29 mouse cellular contexts compared by ENCODE assay signal in genomic region chr11:34319282-34319681, GRCm38 (mm10). TPM values are rescaled to one million over a fixed set of nuclear protein-coding genes. Genes with fewer than 3 reads are reported as not detected.
"Had no signal": no experiment of that assay in that cellular context is flagged by ENCODE, and none has a peak within 500 bp of the region (broad histone marks: within the 10 kb centered on the region; RNA-seq: fewer than 3 reads in every experiment).

No protein-coding gene starts in this region.

- H3K4me3 ChIP-seq: embryonic facial prominence, embryonic 10.5 days; embryonic facial prominence, embryonic 12.5 days; embryonic facial prominence, embryonic 13.5 days; embryonic facial prominence, embryonic 15.5 days; erythroblast, embryonic 14.5 days; forebrain, embryonic 10.5 days; forebrain, embryonic 12.5 days; forebrain, embryonic 13.5 days; forebrain, embryonic 15.5 days; gastrocnemius, adult 2 months; heart, adult 2 months; heart, embryonic 10.5 days had no signal

- H3K4me2 ChIP-seq: embryonic facial prominence, embryonic 12.5 days; embryonic facial prominence, embryonic 13.5 days; embryonic facial prominence, embryonic 15.5 days; forebrain, embryonic 12.5 days; forebrain, embryonic 13.5 days; forebrain, embryonic 15.5 days had no signal

- DNase-seq: cerebellum, adult 9-10 months; cerebellum, adult 9-11 months; cerebellum, postnatal 10 days; cerebellum, postnatal 14 days; cerebellum, postnatal 25 days; cerebellum, postnatal 36 days; embryo, embryonic 11 days; forebrain, postnatal 0 days; gastrocnemius, adult 2 months; gastrocnemius, postnatal 10 days; gastrocnemius, postnatal 14 days; gastrocnemius, postnatal 25 days; gastrocnemius, postnatal 36 days; heart, adult 11 months; heart, adult 18-20 months; heart, adult 2 months had no signal

- H3K36me3 ChIP-seq: embryonic facial prominence, embryonic 10.5 days; embryonic facial prominence, embryonic 12.5 days; embryonic facial prominence, embryonic 13.5 days; embryonic facial prominence, embryonic 15.5 days; forebrain, embryonic 10.5 days; forebrain, embryonic 12.5 days; forebrain, embryonic 15.5 days; heart, embryonic 10.5 days had no signal

- ATAC-seq: forebrain, embryonic 13.5 days; forebrain, embryonic 14.5 days; forebrain, embryonic 15.5 days; forebrain, embryonic 16.5 days; forebrain, postnatal 0 days had no signal

- H3K4me1 ChIP-seq: embryonic facial prominence, embryonic 12.5 days had no signal

- H3K9me3 ChIP-seq: embryonic facial prominence, embryonic 10.5 days; embryonic facial prominence, embryonic 12.5 days; embryonic facial prominence, embryonic 13.5 days; embryonic facial prominence, embryonic 15.5 days; forebrain, embryonic 10.5 days; forebrain, embryonic 12.5 days; forebrain, embryonic 13.5 days; forebrain, embryonic 15.5 days; heart, embryonic 10.5 days had no signal

- H3K9ac ChIP-seq: embryonic facial prominence, embryonic 12.5 days; embryonic facial prominence, embryonic 13.5 days; embryonic facial prominence, embryonic 15.5 days; forebrain, embryonic 12.5 days; forebrain, embryonic 13.5 days; forebrain, embryonic 15.5 days; forebrain, postnatal 0 days had no signal

- H3K27me3 ChIP-seq: embryonic facial prominence, embryonic 12.5 days; embryonic facial prominence, embryonic 15.5 days; forebrain, embryonic 15.5 days had no signal

- H3K27ac ChIP-seq: embryonic facial prominence, embryonic 10.5 days; embryonic facial prominence, embryonic 12.5 days; embryonic facial prominence, embryonic 13.5 days; embryonic facial prominence, embryonic 15.5 days; forebrain, embryonic 10.5 days; forebrain, embryonic 12.5 days; forebrain, embryonic 13.5 days; forebrain, embryonic 15.5 days; gastrocnemius, adult 2 months; heart, adult 2 months; heart, embryonic 10.5 days had no signal

RNA-seq across cellular contexts. Expression of gene Fam196b, which starts 4.7 kb away (rescaled TPM):
- total RNA-seq: heart, adult 18-20 months; heart, adult 2 months; heart, adult 8-10 months had no signal
- polyA plus RNA-seq: erythroblast, embryonic 14.5 days had no signal
